Mouse (Mus musculus) brain, embryonic 18.5 days (tissue): ENCODE measurements at regions not wholly inside any gene's neighbourhood (a gene's known extent, or its start where the extent isn't known, plus 50 kb on each side); places are given as distances from the start of the nearest gene placed in this dataset.
"Not testable (repeated sequence)": the region's sequence is repeated elsewhere in the genome, so short reads cannot be mapped to it uniquely, and the experiment has no call there.

Experiments used
- DNase-seq: peaks from one replicate; pipeline ENCODE4 v3.0.0-alpha.2; 2012; ENCODE audit warnings: low read depth, low spot score

- not testable (repeated sequence) for DNase-seq
Measured at GRCm38 (mm10) chr5:55677811-55678210, 1679.5 kb downstream of the Stim2 start.

GRCm38 (mm10) chr5:55691114-55691742 lies 1692.9 kb downstream of the Stim2 start:
- DNase-seq = no peak

GRCm38 (mm10) chr5:55704512-55704911 lies 1706.2 kb downstream of the Stim2 start:
- DNase-seq = no peak

GRCm38 (mm10) chr5:55711786-55712185 lies 1713.5 kb downstream of the Stim2 start:
- no peak for DNase-seq

GRCm38 (mm10) chr5:55735143-55735542 lies 1736.8 kb downstream of the Stim2 start:
- DNase-seq = no peak

- no peak for DNase-seq
Measured at GRCm38 (mm10) chr5:55761777-55762176, 1763.5 kb downstream of the Stim2 start.

- DNase-seq = peak; percentile 8
Measured at GRCm38 (mm10) chr5:55791755-55792629, 1793.7 kb downstream of the Stim2 start.

- DNase-seq = no peak
Measured at GRCm38 (mm10) chr5:55792717-55793116, 1794.4 kb downstream of the Stim2 start.
